Mouse (Mus musculus) liver, embryonic 14.5 days (tissue): ENCODE measurements at regions not wholly inside any gene's neighbourhood (a gene's known extent, or its start where the extent isn't known, plus 50 kb on each side); places are given as distances from the start of the nearest gene placed in this dataset.

ENCODE experiments used
- CTCF ChIP-seq: IDR thresholded peaks from 2 replicates; pipeline ENCODE4 v1.5.1; 2016; ENCODE audit warnings: antibody characterized with exemption, low read depth, control low read depth
- EP300 ChIP-seq: IDR thresholded peaks from 2 replicates; pipeline ENCODE4 v1.6.1; 2016; ENCODE audit warnings: antibody characterized with exemption, low read depth

DNA sequence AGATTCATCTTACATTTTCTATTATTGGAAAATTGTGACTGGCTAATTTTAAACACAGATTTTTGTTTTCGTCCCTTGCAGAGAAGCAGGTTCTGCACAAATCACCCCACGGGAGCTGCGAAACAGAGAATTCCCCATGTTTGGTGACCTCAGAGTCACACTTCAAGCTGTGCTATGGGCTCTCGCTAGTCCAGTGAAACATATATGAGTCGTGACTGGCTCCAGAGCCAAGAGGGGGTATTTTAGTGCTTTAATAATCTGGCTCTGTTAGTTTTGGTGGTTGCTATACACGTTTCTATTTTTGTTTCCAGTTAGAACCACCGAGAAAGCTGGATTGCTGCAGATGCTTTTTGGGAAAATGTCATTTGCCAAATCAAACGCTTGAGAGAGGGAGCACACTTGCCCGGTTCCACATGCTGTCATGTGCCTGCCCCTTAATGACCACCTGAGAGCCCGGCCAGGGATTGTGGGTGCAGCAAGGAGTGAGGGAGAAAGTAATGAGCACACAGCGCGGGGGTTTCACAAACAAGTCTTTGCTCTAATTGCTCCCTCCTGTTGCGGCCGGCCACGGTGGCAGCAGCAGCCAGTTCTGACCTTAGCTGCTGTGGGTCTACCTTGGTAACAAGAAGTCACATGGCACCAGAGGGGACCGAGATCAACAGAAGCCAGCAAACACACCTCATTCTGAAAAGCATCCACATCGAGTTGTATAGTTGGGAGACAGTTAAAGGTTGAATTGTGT is 394.4 kb upstream of the Tmpo start:
- no peak for TF ChIP-seq CTCF
- no peak for TF ChIP-seq EP300
